Mouse (Mus musculus): ENCODE measurements around the gene Uba5.

Gene Uba5

GRCm38 (mm10) chr9:104062430-104063243 is at the start of gene Uba5:
Gene Uba5, minus strand, starts transcription at chr9:104063134.
- no peak for DNase-seq (ENCODE audit: low read depth)

- DNase-seq (ENCODE audit: low read depth) = no peak
Observed at GRCm38 (mm10) chr9:104109151-104109550, 46.2 kb upstream of the Uba5 start.

GRCm38 (mm10) chr9:104108571-104109143 is 45.7 kb upstream of the Uba5 start:
- DNase-seq (ENCODE audit: low read depth) = no peak

GRCm38 (mm10) chr9:104107482-104107881 is 44.5 kb upstream of the Uba5 start:
- no peak for DNase-seq (ENCODE audit: low read depth)

- DNase-seq (ENCODE audit: low read depth) = no peak
Observed at GRCm38 (mm10) chr9:104106930-104107329, 44.0 kb upstream of the Uba5 start.

- no peak for DNase-seq (ENCODE audit: low read depth)
Observed at GRCm38 (mm10) chr9:104104986-104105385, 42.1 kb upstream of the Uba5 start.

GRCm38 (mm10) chr9:104102901-104103300 is 40.0 kb upstream of the Uba5 start:
- no peak for DNase-seq (ENCODE audit: low read depth)

GRCm38 (mm10) chr9:104102301-104102700 is 39.4 kb upstream of the Uba5 start:
- no peak for DNase-seq (ENCODE audit: low read depth)

- no peak for DNase-seq (ENCODE audit: low read depth)
Observed at GRCm38 (mm10) chr9:104101458-104101857, 38.5 kb upstream of the Uba5 start.

- no peak for DNase-seq (ENCODE audit: low read depth)
Observed at GRCm38 (mm10) chr9:104100822-104101221, 37.9 kb upstream of the Uba5 start.

- no peak for DNase-seq (ENCODE audit: low read depth)
Observed at GRCm38 (mm10) chr9:104099060-104099459, 36.1 kb upstream of the Uba5 start.

GRCm38 (mm10) chr9:104098256-104098655 is 35.3 kb upstream of the Uba5 start:
- DNase-seq (ENCODE audit: low read depth) = no peak

GRCm38 (mm10) chr9:104092945-104093344 is 30.0 kb upstream of the Uba5 start:
- DNase-seq (ENCODE audit: low read depth) = no peak

- peak; percentile 74 for DNase-seq (ENCODE audit: low read depth)
Observed at GRCm38 (mm10) chr9:104088555-104088954, 25.6 kb upstream of the Uba5 start.

GRCm38 (mm10) chr9:104085730-104086429 is 22.9 kb upstream of the Uba5 start:
- DNase-seq (ENCODE audit: low read depth) = no peak

GRCm38 (mm10) chr9:104080038-104080437 is 17.1 kb upstream of the Uba5 start:
- DNase-seq (ENCODE audit: low read depth) = no peak

GRCm38 (mm10) chr9:104079379-104079778 is 16.4 kb upstream of the Uba5 start:
- DNase-seq (ENCODE audit: low read depth) = no peak

- DNase-seq (ENCODE audit: low read depth) = no peak
Observed at GRCm38 (mm10) chr9:104078780-104079179, 15.8 kb upstream of the Uba5 start.

GRCm38 (mm10) chr9:104075808-104076207 is 12.9 kb upstream of the Uba5 start:
- no peak for DNase-seq (ENCODE audit: low read depth)

GRCm38 (mm10) chr9:104070863-104071604 is 8.1 kb upstream of the Uba5 start:
- DNase-seq (ENCODE audit: low read depth) = no peak

- no peak for DNase-seq (ENCODE audit: low read depth)
Observed at GRCm38 (mm10) chr9:104070241-104070640, 7.3 kb upstream of the Uba5 start.

- no peak for DNase-seq (ENCODE audit: low read depth)
Observed at GRCm38 (mm10) chr9:104064571-104064970, 1.6 kb upstream of the Uba5 start.
